Mouse (Mus musculus) Muller cell, postnatal 12 days (primary cell): ENCODE measurements at regions not wholly inside any gene's neighbourhood (a gene's known extent, or its start where the extent isn't known, plus 50 kb on each side); places are given as distances from the start of the nearest gene placed in this dataset.

Experiments
- DNase-seq: peaks from one replicate; pipeline ENCODE4 v3.0.0-alpha.2; 2015; ENCODE audit errors: inconsistent ontology term

- no peak for DNase-seq
Measured at GRCm38 (mm10) chr5:35221451-35222305, 56.4 kb upstream of the Adra2c start.

- DNase-seq: no peak
Measured at GRCm38 (mm10) chr5:35216271-35216670, 61.8 kb upstream of the Adra2c start.

DNA sequence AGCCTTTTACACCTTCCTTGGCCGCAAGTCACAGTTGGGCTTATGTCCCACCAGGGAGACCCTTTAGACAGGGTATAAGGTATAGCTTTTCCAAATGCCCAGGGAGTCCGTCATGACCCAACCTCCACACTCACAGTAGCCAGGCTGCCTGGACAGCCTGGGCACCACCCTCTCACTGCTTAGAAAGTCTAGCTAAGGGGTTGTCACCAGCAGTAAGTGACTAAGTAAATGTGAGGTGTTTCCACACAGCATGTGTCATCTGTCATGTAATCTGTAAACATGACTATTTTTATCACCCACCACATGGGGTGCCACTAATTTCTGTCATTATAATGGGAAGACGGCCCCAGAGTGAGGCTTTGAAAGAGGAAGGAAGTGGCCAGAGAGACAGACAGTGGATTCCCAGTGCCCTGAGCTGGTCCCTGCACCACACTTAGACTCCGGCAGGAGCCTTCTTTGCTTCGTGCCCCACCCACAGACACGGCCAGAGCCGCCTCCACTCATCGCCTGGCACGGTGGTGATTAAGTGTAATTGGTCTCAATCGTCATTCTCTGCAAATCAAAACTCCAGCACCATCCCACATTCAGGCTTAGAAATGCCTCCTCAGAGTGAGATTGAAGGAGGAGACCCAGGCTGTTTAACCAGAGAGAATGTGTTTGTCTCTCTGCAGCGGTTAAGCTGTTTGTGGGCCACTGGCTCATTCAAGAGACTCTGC lies 62.5 kb upstream of the Adra2c start:
- DNase-seq: no peak

- DNase-seq: no peak
Measured at GRCm38 (mm10) chr5:35215007-35215406, 63.1 kb upstream of the Adra2c start.

GRCm38 (mm10) chr5:35209348-35209747 lies 68.8 kb upstream of the Adra2c start:
- no peak for DNase-seq

DNA sequence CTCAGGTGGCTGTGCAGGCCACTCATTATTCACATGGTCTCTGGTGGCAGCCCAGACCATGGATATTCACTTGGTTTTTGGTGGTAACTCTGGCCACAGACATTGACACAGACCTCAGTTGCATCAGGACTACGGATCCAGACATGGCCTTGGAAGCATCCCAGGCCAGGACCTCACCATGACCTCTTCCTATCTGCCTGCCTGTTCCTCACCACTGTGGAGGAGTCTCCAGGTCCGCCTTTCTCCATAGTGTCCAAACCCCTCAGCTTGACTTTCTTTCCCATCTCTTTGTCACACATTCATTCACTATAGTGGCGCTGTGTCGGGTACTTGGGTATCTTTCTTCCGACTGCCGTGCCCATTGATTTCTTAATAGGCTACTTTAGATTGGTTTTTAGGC lies 74.1 kb upstream of the Adra2c start:
- DNase-seq: no peak

DNA sequence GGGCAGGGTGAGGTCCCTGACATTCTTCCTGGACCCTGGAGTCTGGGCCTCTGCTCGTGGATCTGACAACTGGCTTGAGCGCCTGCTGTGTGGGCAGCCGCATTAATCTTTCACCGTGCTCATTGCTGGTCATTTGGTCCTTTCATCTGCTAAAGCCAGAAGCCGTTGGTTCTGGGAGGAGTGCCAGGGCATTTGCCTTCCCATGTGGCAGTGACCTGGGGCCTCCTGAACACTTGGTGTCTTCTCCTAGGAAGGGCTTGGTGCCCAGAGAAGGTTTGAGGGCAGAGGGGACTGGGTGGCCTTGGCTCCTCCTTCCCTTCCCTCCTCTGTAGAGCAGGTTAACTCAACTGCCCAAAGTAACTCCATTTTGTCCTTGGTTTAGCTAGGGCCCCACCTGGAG lies 79.7 kb upstream of the Adra2c start:
- peak; percentile 58 for DNase-seq

DNA sequence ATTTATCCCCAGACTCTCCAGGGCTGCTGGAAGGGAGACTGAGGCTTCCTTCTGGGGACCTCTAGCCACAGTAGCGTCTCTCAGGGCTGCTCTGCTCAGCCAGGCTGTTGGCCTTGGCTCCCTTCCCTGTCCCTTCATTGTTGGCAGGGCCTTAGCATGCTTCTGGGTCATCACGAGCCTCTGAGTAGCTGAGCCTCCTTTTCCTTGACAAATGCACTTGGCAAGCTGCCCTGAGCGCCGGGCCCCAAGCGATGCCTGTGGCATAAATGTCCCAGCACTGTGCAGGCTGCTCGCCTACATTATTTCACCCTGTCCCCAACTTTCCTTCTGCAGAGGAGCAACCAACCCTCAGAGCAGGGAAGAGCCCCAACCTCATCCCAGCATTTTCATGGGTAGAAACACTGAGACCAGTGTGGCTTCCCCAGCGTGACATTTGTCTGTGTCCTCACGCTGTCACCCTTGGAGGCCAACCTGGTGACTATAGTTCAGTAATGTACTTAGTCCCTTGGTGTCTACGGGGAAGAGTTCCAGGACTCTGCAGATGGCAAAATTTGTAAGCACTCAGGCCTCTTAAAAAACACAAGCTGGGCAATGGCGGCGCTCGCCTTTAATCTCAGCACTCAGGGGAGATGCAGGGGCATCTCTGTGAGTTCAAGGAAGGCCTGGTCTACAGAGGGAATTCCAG lies 83.7 kb upstream of the Lrpap1 start:
- peak; percentile 94 for DNase-seq

DNA sequence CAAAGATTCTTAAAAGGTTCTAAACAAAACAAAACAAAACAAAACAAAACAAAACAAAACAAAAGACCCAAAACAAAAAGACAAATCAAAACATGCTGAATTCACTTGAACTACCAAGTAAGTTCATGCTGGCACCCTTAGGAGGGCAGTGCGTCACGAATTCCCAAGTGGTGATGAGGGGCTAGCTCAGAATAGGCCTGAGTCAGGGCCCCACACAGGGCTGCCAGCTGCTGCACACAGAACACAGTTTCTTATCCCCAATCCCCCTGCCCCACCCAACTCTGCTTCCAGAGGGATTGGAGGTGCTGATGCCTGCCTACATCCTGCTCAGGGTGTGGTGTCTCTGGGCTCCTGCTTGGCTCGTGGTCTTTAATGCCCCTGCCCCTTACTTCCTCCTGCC lies 80.3 kb upstream of the Lrpap1 start:
- peak; percentile 36 for DNase-seq

DNA sequence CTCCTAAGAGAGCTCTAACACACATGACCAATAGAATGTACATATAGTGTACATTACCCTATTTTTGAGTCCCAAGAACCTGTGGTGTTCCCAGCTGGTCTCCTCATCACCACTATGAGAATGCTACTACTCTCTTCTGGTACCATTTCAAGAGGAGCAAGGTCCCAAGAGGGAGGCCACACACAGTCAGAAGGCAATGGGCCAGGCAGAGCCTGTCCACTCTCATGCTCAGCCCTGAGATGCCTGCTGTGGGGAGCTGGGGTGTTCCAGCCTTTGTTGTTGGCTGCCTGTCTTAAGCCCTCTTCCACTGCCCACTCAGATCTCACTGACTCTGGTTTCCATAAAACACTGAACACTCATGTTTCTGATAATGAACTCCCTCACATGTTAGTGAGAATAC lies 79.7 kb upstream of the Lrpap1 start:
- no peak for DNase-seq

GRCm38 (mm10) chr5:35183418-35183817 lies 77.9 kb upstream of the Lrpap1 start:
- DNase-seq: no peak

DNA sequence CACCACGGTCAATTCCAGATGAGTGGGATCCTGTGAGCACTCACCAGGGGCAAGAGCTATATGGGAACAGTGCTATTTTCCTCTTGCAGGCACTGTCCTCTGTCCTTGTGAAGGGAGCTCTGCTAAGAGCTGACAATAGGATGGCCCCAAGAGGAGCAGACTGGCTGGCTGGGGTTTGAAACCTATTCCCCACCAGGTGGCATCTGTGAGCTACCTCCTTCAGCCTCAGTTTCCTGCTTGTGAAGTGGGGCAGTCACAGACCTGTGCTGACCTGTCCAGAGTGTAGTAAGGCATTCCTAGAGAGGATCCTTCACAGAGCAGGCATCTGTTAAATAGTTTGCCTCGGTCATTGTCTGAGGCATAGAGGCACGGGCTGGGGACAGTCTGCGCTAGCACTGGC lies 71.8 kb upstream of the Lrpap1 start:
- no peak for DNase-seq

GRCm38 (mm10) chr5:35176112-35176848 lies 70.7 kb upstream of the Lrpap1 start:
- DNase-seq: no peak

- no peak for DNase-seq
Measured at GRCm38 (mm10) chr5:35174318-35174717, 68.8 kb upstream of the Lrpap1 start.

DNA sequence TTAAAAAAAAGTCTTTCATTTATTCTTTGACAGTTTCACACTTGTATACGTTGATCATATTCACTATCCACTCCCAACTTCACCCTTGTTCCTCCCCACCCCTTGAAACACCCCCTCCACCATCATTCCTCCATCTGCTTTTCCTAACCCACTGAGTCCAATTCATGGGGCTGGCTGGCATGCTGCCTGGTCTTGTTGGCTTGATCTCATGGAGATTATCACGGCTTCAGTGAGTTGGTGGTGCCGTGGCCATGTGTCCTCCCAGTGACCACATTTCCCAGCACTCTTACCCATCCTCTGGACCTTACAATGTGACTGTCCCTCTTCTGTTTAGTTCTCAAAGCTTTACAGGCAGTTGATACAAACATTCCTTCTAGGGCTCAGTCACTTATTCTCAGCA lies 65.8 kb upstream of the Lrpap1 start:
- DNase-seq: no peak

DNA sequence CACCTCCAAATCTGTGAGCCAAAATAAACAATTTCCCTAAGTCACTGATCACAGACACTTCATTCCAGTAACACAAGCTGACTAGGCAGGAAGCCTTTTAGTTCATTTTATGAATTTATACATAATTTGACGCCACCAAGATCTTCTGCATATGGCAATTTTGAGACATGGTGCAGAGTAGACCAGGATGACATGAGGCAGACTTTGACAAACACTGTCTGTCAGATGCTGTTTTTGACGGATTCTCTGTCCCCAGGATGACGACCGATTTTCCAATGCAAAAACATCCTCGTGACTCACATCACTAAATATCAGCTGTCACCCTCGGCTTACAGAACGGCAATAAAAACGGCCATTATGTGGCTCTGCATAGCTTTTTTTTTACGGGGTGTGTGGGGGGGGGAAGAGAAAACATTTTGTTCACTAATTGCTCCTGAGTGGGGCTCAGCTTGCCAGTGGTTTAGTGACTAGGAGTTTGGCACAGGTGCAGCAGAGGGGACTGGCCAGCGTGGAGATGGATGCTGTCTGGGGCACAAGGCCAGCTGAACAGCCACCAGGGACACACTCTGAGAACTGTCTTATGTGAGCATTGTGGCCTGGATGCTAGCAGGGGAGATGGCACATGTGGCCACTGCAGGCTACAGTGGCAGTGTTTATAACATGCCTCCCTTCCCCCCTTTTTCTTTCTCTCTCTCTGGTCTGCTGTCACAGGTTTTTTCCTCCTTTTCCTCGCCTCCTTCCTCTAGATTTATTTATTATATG lies 65.0 kb upstream of the Lrpap1 start:
- peak; percentile 79 for DNase-seq

DNA sequence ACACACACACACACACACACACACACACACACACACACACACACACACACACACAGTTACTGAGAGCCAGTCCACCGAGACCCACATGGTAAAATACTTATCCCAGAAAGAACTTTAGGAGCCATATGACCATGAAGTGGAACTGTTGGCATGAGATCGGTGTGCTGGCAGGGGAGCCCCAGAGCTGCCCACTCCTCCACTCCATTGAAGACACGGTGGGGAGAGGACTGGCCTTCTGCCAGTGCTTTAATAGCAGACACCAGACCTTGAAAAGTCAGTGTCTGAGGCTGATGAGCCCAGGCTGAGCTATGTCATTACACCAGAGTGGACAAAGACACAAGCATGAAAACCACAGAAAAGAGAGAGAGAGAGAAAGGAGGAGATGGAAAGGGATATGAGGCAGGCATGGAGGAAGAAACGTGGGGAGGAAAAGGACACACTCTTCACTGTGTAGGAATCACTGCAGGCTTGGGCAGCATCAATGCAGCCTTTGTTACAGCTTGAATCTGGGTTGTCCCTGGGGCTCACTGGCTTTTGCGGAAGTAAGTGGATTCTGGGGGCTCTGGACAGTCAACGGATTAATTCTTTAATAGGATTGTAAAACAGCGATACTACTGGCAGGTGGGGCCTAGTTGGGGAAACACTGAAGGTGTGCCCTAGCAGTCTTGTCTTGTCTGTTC lies 64.2 kb upstream of the Lrpap1 start:
- peak; percentile 58 for DNase-seq

- no peak for DNase-seq
Measured at GRCm38 (mm10) chr5:35168853-35169252, 63.3 kb upstream of the Lrpap1 start.

DNA sequence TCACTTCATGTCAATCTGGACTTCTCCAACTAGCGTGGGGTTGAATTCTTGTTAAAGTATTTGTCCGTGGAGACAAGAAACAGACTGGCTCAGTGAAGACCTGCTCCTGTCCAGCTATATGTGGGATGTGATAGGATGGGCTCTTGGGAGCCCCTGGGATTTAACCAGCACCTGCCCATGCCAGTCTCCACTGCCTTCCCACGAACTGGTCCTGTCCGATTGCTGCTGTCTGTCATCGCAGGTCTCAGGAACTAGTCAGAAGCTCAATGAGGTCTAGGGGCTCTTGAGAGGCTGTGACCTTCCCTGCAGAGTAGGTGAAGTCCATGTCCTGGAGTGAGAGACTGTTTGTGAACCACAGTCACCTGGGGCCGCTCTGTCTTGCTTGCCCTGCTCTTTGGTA lies 62.8 kb upstream of the Lrpap1 start:
- DNase-seq: no peak

DNA sequence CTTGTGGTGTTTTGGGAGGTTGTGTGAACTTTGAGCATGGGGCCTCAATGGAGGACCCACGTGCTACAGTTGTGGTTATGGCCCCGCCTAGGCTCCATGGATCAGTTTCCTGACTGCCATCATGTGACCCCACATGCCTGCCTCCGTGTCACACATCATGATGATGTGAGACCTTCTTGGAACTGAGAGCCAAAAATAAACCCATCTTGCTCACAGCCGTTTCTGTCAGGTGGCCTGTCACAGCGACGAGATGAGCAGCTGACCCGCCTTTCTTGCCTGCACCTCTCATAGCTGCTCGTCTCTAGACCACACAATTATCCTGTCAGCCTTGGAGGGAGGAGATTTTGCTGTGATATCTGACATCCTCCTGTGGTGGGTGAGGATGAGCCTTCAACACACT lies 60.4 kb upstream of the Lrpap1 start:
- DNase-seq: no peak

- DNase-seq: no peak
Measured at GRCm38 (mm10) chr5:35165459-35165858, 59.9 kb upstream of the Lrpap1 start.
